Comparison of ENCODE assay signal across 8 mouse cellular contexts in genomic region chr9:107534408-107535202, GRCm38 (mm10). TPM values are rescaled to one million over a fixed set of nuclear protein-coding genes. Genes with fewer than 3 reads are reported as not detected.
DNase-seq lines count a peak whose midpoint lies in the region; ATAC-seq and TF ChIP-seq lines count a peak whose summit lies in the region.

No protein-coding gene starts in this region.

- peak overlapping the region; percentile 98 for H3K4me2 ChIP-seq in forebrain, postnatal 0 days (ENCODE audit: low read depth)
- peak overlapping the region; percentile 100 for H3K4me2 ChIP-seq in midbrain, embryonic 13.5 days (replicated peaks)

- under 1% methylated on average over 40 of the region's 40 CpGs for WGBS in forebrain, postnatal 0 days
- WGBS in limb, embryonic 10.5 days = under 1% methylated on average over 40 of the region's 40 CpGs
- under 1% methylated on average over 40 of the region's 40 CpGs for WGBS in midbrain, embryonic 13.5 days

- peak overlapping the region; percentile 92 for H3K27ac ChIP-seq in left cerebral cortex, adult 2 months
- H3K27ac ChIP-seq in brown adipose tissue, adult 24 weeks (replicated peaks; ENCODE audit: low read depth, low read length) = peak overlapping the region; percentile 80
- peak overlapping the region; percentile 85 for H3K27ac ChIP-seq in forebrain, postnatal 0 days (ENCODE audit: low read depth, low read length)
- peak overlapping the region; percentile 85 for H3K27ac ChIP-seq in limb, embryonic 10.5 days
- peak overlapping the region; percentile 71; the same call in 1 of the 2 replicates for H3K27ac ChIP-seq in midbrain, embryonic 13.5 days

- ATAC-seq in forebrain, postnatal 0 days = no peak
- ATAC-seq in midbrain, embryonic 13.5 days = no peak

- no peaks in the 10 kb centered on the region for H3K9me3 ChIP-seq in forebrain, postnatal 0 days (ENCODE audit: low read length)
- H3K9me3 ChIP-seq in limb, embryonic 10.5 days (replicated peaks) = no peaks in the 10 kb centered on the region
- no peaks in the 10 kb centered on the region for H3K9me3 ChIP-seq in midbrain, embryonic 13.5 days

- peak overlapping the region; percentile 69 for H3K4me3 ChIP-seq in left cerebral cortex, adult 2 months
- H3K4me3 ChIP-seq in brown adipose tissue, adult 24 weeks (ENCODE audit: insufficient read depth, low read depth, low read length) = peak overlapping the region; percentile 90
- H3K4me3 ChIP-seq in forebrain, postnatal 0 days (ENCODE audit: low read depth, low read length) = peak overlapping the region; percentile 90
- H3K4me3 ChIP-seq in limb, embryonic 10.5 days = peak overlapping the region; percentile 75
- peak overlapping the region; percentile 89 for H3K4me3 ChIP-seq in midbrain, embryonic 13.5 days (replicated peaks)

- H3K9ac ChIP-seq in forebrain, postnatal 0 days = peak overlapping the region; percentile 85
- peak overlapping the region; percentile 96 for H3K9ac ChIP-seq in midbrain, embryonic 13.5 days (replicated peaks)

- DNase-seq in left cerebral cortex, adult 2 months (ENCODE audit: extremely low spot score in 1 of 2, low spot score in 2 of 2) = no peak
- DNase-seq in left cerebral cortex, adult 11 months (ENCODE audit: low spot score) = no peak
- DNase-seq in forebrain, postnatal 0 days = no peak
- peak; percentile 51 for DNase-seq in limb, embryonic 10.5 days (ENCODE audit: low spot score)
- DNase-seq in ovary, adult 18-20 months (ENCODE audit: low spot score) = no peak
- DNase-seq in retina, embryonic 14.5 days (ENCODE audit: low spot score) = no peak

- H3K4me1 ChIP-seq in brown adipose tissue, adult 24 weeks (ENCODE audit: control insufficient read depth, insufficient read depth, insufficient read length, low read length) = peaks cover 13% of the 10 kb centered on the region
- H3K4me1 ChIP-seq in forebrain, postnatal 0 days (ENCODE audit: insufficient read depth) = peaks cover 22% of the 10 kb centered on the region
- peaks cover 36% of the 10 kb centered on the region for H3K4me1 ChIP-seq in limb, embryonic 10.5 days
- peaks cover 37% of the 10 kb centered on the region for H3K4me1 ChIP-seq in midbrain, embryonic 13.5 days (replicated peaks)

- peaks cover 23% of the 10 kb centered on the region for H3K36me3 ChIP-seq in forebrain, postnatal 0 days (ENCODE audit: insufficient read depth)
- peaks cover 32% of the 10 kb centered on the region for H3K36me3 ChIP-seq in limb, embryonic 10.5 days
- H3K36me3 ChIP-seq in midbrain, embryonic 13.5 days = peaks cover 23% of the 10 kb centered on the region

- no peaks in the 10 kb centered on the region for H3K27me3 ChIP-seq in forebrain, postnatal 0 days (ENCODE audit: insufficient read depth, low read length)
- peaks cover 13% of the 10 kb centered on the region; the same call in 1 of the 2 replicates for H3K27me3 ChIP-seq in limb, embryonic 10.5 days (ENCODE audit: low read depth, poor library complexity, severe bottlenecking)
- H3K27me3 ChIP-seq in midbrain, embryonic 13.5 days = no peaks in the 10 kb centered on the region; the same call in 1 of the 2 replicates

- no peak for TF ChIP-seq CTCF in left cerebral cortex, adult 2 months (IDR thresholded peaks at IDR 0.05)
- TF ChIP-seq CTCF in forebrain, postnatal 0 days (IDR thresholded peaks at IDR 0.05; ENCODE audit: low read depth) = no peak

- intact Hi-C loops in left cerebral cortex, adult 2 months (cut with DNase I) = loop anchor here (10.0 kb wide), 1 partner anchor 650 kb away; the partner anchor contains the start of gene Rbm15b

RNA-seq across cellular contexts. Expression of gene Tmem115, which starts 0.9 kb away (rescaled TPM):
- 10 to 100 TPM; 35.3 to 35.6 TPM for total RNA-seq in left cerebral cortex, adult 2 months (2021)
- polyA plus RNA-seq in brown adipose tissue, adult 24 weeks (2012; ENCODE audit: insufficient read depth, insufficient read length, missing spikeins) = 11.9 and 14.1 TPM in 2 replicates
- 44.3 and 51.4 TPM in 2 replicates for total RNA-seq in forebrain, postnatal 0 days (2014; rRNA removed)
- polyA plus RNA-seq in forebrain, postnatal 0 days (2015; fragmentation: Nextera tagmentation; extraction: Ambion mirVana) = 49.7 and 50.4 TPM in 2 replicates
- polyA plus RNA-seq in limb, embryonic 10.5 days (2016; fragmentation: Nextera tagmentation; extraction: Ambion mirVana) = 41.3 and 43.5 TPM in 2 replicates
- 38.6 and 41.3 TPM in 2 replicates for polyA plus RNA-seq in midbrain, embryonic 13.5 days (2015; fragmentation: Nextera tagmentation; extraction: Ambion mirVana)

RNA-seq across cellular contexts. Expression of gene Cyb561d2, which starts 7.4 kb away (rescaled TPM):
- 10 to 100 TPM; 14.7 to 16.7 TPM for total RNA-seq in left cerebral cortex, adult 2 months (2021)
- 6.1 and 6.3 TPM in 2 replicates for polyA plus RNA-seq in brown adipose tissue, adult 24 weeks (2012; ENCODE audit: insufficient read depth, insufficient read length, missing spikeins)
- total RNA-seq in forebrain, postnatal 0 days (2014; rRNA removed) = 36.0 and 42.7 TPM in 2 replicates
- polyA plus RNA-seq in forebrain, postnatal 0 days (2015; fragmentation: Nextera tagmentation; extraction: Ambion mirVana) = 47.0 and 48.3 TPM in 2 replicates
- 13.2 and 15.8 TPM in 2 replicates for polyA plus RNA-seq in limb, embryonic 10.5 days (2016; fragmentation: Nextera tagmentation; extraction: Ambion mirVana)
- polyA plus RNA-seq in midbrain, embryonic 13.5 days (2015; fragmentation: Nextera tagmentation; extraction: Ambion mirVana) = 28.3 and 29.1 TPM in 2 replicates

RNA-seq across cellular contexts. Expression of gene Nprl2, which starts 7.4 kb away (rescaled TPM):
- 10 to 100 TPM; 39.7 to 48.3 TPM for total RNA-seq in left cerebral cortex, adult 2 months (2021)
- 19.2 and 22.5 TPM in 2 replicates for polyA plus RNA-seq in brown adipose tissue, adult 24 weeks (2012; ENCODE audit: insufficient read depth, insufficient read length, missing spikeins)
- 59.9 and 73.3 TPM in 2 replicates for total RNA-seq in forebrain, postnatal 0 days (2014; rRNA removed)
- polyA plus RNA-seq in forebrain, postnatal 0 days (2015; fragmentation: Nextera tagmentation; extraction: Ambion mirVana) = 65.9 and 70.4 TPM in 2 replicates
- polyA plus RNA-seq in limb, embryonic 10.5 days (2016; fragmentation: Nextera tagmentation; extraction: Ambion mirVana) = 34.0 and 37.3 TPM in 2 replicates
- polyA plus RNA-seq in midbrain, embryonic 13.5 days (2015; fragmentation: Nextera tagmentation; extraction: Ambion mirVana) = 67.7 and 70.8 TPM in 2 replicates

RNA-seq across cellular contexts. Expression of gene Zmynd10, which starts 12.5 kb away (rescaled TPM):
- total RNA-seq in left cerebral cortex, adult 2 months (2021) = 1 to 10 TPM; 3.8 to 4.7 TPM
- polyA plus RNA-seq in brown adipose tissue, adult 24 weeks (2012; ENCODE audit: insufficient read depth, insufficient read length, missing spikeins) = not detected in 2 replicates
- total RNA-seq in forebrain, postnatal 0 days (2014; rRNA removed) = 6.4 and 11.6 TPM in 2 replicates
- 5.9 and 7.0 TPM in 2 replicates for polyA plus RNA-seq in forebrain, postnatal 0 days (2015; fragmentation: Nextera tagmentation; extraction: Ambion mirVana)
- polyA plus RNA-seq in limb, embryonic 10.5 days (2016; fragmentation: Nextera tagmentation; extraction: Ambion mirVana) = 0.25 and 0.33 TPM in 2 replicates
- polyA plus RNA-seq in midbrain, embryonic 13.5 days (2015; fragmentation: Nextera tagmentation; extraction: Ambion mirVana) = 1.1 and 1.5 TPM in 2 replicates

RNA-seq across cellular contexts. Expression of gene Rassf1, which starts 16.8 kb away (rescaled TPM):
- 10 to 100 TPM; 19.7 to 20.5 TPM for total RNA-seq in left cerebral cortex, adult 2 months (2021)
- polyA plus RNA-seq in brown adipose tissue, adult 24 weeks (2012; ENCODE audit: insufficient read depth, insufficient read length, missing spikeins) = 10.9 and 15.2 TPM in 2 replicates
- 21.7 and 25.2 TPM in 2 replicates for total RNA-seq in forebrain, postnatal 0 days (2014; rRNA removed)
- 26.6 and 33.3 TPM in 2 replicates for polyA plus RNA-seq in forebrain, postnatal 0 days (2015; fragmentation: Nextera tagmentation; extraction: Ambion mirVana)
- 55.3 and 57.4 TPM in 2 replicates for polyA plus RNA-seq in limb, embryonic 10.5 days (2016; fragmentation: Nextera tagmentation; extraction: Ambion mirVana)
- polyA plus RNA-seq in midbrain, embryonic 13.5 days (2015; fragmentation: Nextera tagmentation; extraction: Ambion mirVana) = 38.6 and 39.5 TPM in 2 replicates
